Mouse (Mus musculus) kidney, adult 2 months (tissue): ENCODE results near the gene Igsf8. TPM values are rescaled to one million over a fixed set of nuclear protein-coding genes. Genes with fewer than 3 reads are reported as not detected.

Experiments used
- DNase-seq: peaks from one replicate; pipeline ENCODE4 v3.0.0; 2021
- H3K27ac ChIP-seq: fragments of 200-500 bp; 2 replicates; pipeline ENCODE4 v1.5.1; 2012; ENCODE audit warnings: low read depth, low read length, control low read depth, inconsistent platforms; ENCODE audit not compliant: insufficient read depth
- H3K27me3 ChIP-seq: fragments of 200-500 bp; replicated peaks from 2 replicates; pipeline ENCODE4 v1.6.1; 2012; ENCODE audit warnings: mild to moderate bottlenecking, moderate library complexity, low read length, inconsistent platforms; ENCODE audit not compliant: control insufficient read depth, insufficient read depth
- H3K36me3 ChIP-seq: fragments of 200-500 bp; 2 replicates; pipeline ENCODE4 v1.6.1; 2012; ENCODE audit warnings: mild to moderate bottlenecking, moderate library complexity, low read length, inconsistent platforms; ENCODE audit not compliant: control insufficient read depth, insufficient read depth
- H3K4me1 ChIP-seq: fragments of 200-500 bp; 2 replicates; pipeline ENCODE4 v1.6.1; 2011; ENCODE audit warnings: low read length; ENCODE audit not compliant: control insufficient read depth, insufficient read depth
- H3K4me3 ChIP-seq: fragments of 200-500 bp; 2 replicates; pipeline ENCODE4 v1.5.1; 2011; ENCODE audit warnings: mild to moderate bottlenecking, low read depth, low read length, control low read depth; ENCODE audit not compliant: insufficient read depth
- CTCF ChIP-seq: fragments of 200-500 bp; conservative IDR thresholded peaks from 2 replicates; pipeline ENCODE4 v1.5.1; 2011; ENCODE audit warnings: low read depth, mild to moderate bottlenecking, control low read depth, low read length, moderate library complexity, mixed read lengths; ENCODE audit not compliant: insufficient read depth, insufficient read length
- POLR2A ChIP-seq: fragments of 200-500 bp; IDR thresholded peaks from one replicate; pipeline ENCODE4 v1.6.1; 2011; ENCODE audit warnings: low read depth, low read length, control low read depth
- WGBS: fragments of 180-500 bp; shearing (Covaris S2); methylation state at CpG from one replicate; pipeline ENCODE4 v1.1.7; 2018; 5-methylcytosine and 5-hydroxymethylcytosine counted together
- polyA plus RNA-seq: library from polyadenylated mRNA; depleted of rRNA; stranded (reverse); fragments of >200 nt; gene quantifications from 2 replicates; pipeline ENCODE4 v1.2.3, GENCODE M21; 2012

Gene Igsf8
- polyA plus RNA-seq, 1 experiment = 54.3 TPM

DNA sequence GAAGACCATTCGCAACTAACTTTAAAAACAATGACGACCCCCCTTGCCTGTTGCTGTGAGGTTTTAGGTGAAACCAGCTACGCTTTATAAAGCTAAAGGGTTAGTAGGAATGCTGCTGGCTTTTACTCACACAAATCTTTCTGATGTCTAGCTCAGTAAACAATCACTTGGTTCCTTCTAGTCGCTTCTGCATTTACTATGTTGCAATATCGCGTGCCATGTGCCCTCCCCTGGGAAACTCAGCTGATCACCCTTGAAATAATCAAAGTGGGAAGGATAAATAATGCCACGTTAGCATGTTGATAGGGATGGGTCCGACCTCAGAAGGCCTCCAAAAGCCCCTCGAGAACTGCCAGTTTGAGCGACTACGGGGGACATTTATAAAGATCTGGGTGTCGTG is 85.9 kb downstream of the Igsf8 start:
- no peaks in the 10 kb centered on the region for H3K36me3 ChIP-seq
- H3K27ac ChIP-seq = no peak overlapping the region
- no peaks in the 10 kb centered on the region for H3K27me3 ChIP-seq
- 83% methylated on average over 12 of the region's 12 CpGs for whole genome bisulfite sequencing
- no peak for DNase-seq
- H3K4me3 ChIP-seq = no peak overlapping the region
- TF ChIP-seq POLR2A (no peak), CTCF (no peak)
- H3K4me1 ChIP-seq = peaks cover 3% of the 10 kb centered on the region; the same call in 1 of the 2 replicates

DNA sequence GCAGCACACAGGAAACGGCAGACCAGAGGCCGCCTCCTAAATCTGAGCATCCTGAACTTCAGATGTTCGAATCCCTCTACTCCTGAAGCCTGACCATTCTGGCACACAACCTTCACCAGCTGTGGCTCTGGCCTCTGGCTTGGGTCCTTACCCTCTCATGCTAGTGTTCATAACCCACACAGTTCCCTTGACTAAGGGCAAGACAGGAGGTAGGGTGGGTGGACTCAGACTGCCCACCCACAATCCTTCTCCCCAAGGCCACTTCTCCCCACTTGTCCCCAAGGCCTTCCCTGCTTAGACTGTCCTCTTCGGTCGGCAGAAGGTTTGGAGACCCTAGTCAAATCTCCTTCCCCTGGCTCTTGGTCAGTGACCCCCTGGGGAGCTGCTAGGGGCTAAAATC is 88.1 kb downstream of the Igsf8 start:
- 62% methylated on average over 5 of the region's 5 CpGs for WGBS
- H3K4me1 ChIP-seq = peaks cover 3% of the 10 kb centered on the region; the same call in 1 of the 2 replicates
- no peak overlapping the region for H3K4me3 ChIP-seq
- H3K36me3 ChIP-seq = no peaks in the 10 kb centered on the region
- H3K27ac ChIP-seq = peak overlapping the region; percentile 69; the same call in 1 of the 2 replicates
- TF ChIP-seq CTCF (no peak), POLR2A (no peak)
- no peaks in the 10 kb centered on the region for H3K27me3 ChIP-seq
- no peak for DNase-seq

GRCm38 (mm10) chr1:172349916-172350812 is 88.7 kb downstream of the Igsf8 start:
- TF ChIP-seq CTCF (no peak), POLR2A (no peak)
- WGBS = 17% methylated on average over 19 of the region's 19 CpGs
- Histone ChIP-seq H3K4me3 (no peak overlapping the region), H3K27ac (peak overlapping the region; percentile 69), H3K4me1 (peaks cover 3% of the 10 kb centered on the region; the same call in 1 of the 2 replicates), H3K27me3 (no peaks in the 10 kb centered on the region), H3K36me3 (no peaks in the 10 kb centered on the region)
- peak; percentile 90 for DNase-seq

- Histone ChIP-seq H3K27ac (peak overlapping the region; percentile 54), H3K4me1 (peaks cover 3% of the 10 kb centered on the region; the same call in 1 of the 2 replicates), H3K4me3 (no peak overlapping the region), H3K36me3 (no peaks in the 10 kb centered on the region), H3K27me3 (no peaks in the 10 kb centered on the region)
- no peak for DNase-seq
- TF ChIP-seq POLR2A = no peak
- no peak for TF ChIP-seq CTCF
- 53% methylated on average over 6 of the region's 6 CpGs for WGBS
These were observed 90.6 kb downstream of the Igsf8 start for GRCm38 (mm10) chr1:172352001-172352400.

DNA sequence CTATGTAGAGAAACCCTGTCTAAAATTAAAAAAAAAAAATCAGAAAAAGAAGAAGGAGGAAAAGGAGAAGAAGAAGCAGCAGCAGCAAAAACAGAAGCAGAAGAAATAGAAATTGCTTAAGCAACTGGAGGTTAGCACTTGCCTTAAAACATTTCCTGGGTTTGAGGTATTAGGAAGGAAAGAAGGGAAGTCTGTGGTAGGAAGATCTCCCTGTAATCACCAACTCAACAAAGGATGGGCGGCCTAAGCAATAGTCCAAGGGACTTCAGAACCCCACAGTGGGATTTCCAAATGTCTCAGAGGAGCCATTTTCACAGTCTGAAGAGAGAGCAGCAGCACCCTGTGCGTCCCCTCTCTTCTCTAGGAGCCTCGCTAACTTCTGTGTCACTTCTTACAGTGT is 91.0 kb downstream of the Igsf8 start:
- no peak for DNase-seq
- H3K4me3 ChIP-seq = no peak overlapping the region
- no peaks in the 10 kb centered on the region for H3K27me3 ChIP-seq
- H3K27ac ChIP-seq = peak overlapping the region; percentile 21; the same call in 1 of the 2 replicates
- peaks cover 3% of the 10 kb centered on the region; the same call in 1 of the 2 replicates for H3K4me1 ChIP-seq
- 73% methylated on average over 3 of the region's 3 CpGs for WGBS
- no peaks in the 10 kb centered on the region for H3K36me3 ChIP-seq
- TF ChIP-seq CTCF (no peak), POLR2A (no peak)

GRCm38 (mm10) chr1:172355336-172355735 is 93.9 kb downstream of the Igsf8 start:
- no peak for TF ChIP-seq CTCF
- TF ChIP-seq POLR2A = no peak
- Histone ChIP-seq H3K27ac (0 out of 2 replicates have a peak overlapping the region, but pooled peaks have one; percentile 27), H3K4me3 (no peak overlapping the region), H3K36me3 (no peaks in the 10 kb centered on the region), H3K27me3 (no peaks in the 10 kb centered on the region), H3K4me1 (peaks cover under 1% of the 10 kb centered on the region; the same call in 1 of the 2 replicates)
- 59% methylated on average over 3 of the region's 3 CpGs for WGBS
- no peak for DNase-seq

DNA sequence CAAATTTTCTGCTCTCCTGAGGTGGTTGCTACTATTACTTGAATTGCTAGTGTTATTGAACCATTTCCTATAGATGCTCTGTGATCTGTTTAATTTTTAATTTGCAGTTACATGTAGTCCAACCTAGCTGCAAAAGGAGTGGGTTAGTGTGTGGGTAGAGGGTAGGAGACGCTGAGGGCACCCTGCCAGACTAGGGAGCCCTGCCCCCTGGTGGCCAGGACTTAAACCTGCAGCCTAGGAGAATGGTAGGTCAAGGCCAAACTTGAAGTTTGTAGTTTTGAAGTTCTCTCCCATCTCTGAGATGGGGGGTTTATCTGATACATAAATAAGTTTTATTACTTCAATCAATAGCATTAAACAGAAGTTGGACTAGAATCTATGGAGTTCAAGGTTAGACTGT is 96.1 kb downstream of the Igsf8 start:
- TF ChIP-seq POLR2A = no peak
- peak; percentile 87 for TF ChIP-seq CTCF
- Histone ChIP-seq H3K27me3 (no peaks in the 10 kb centered on the region), H3K27ac (no peak overlapping the region), H3K4me1 (no peaks in the 10 kb centered on the region; the same call in 1 of the 2 replicates), H3K4me3 (no peak overlapping the region), H3K36me3 (no peaks in the 10 kb centered on the region)
- DNase-seq = peak; percentile 67
- WGBS = 0% methylated on average over 1 of the region's 1 CpGs
